ENCODE assay signal across 19 mouse cellular contexts in the genomic region with DNA sequence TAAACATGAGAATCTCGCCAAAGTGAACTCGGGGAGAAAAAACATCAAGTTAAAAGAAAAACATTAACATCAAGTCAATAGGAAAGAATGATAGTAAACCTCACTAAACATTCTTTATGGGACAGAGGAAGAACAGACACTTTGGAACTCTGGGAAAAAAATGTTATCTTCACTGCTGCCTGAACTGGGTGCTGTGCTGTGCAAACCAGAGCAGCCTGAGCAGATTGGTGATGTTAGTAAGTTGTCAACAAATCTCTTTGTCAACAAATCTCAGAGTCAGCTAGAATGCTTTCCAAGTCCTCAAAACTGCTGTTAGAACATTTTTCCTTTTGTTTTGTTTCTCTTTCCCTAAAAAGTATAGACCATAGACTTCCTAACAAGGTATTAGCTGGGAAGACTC. TPM values are rescaled to one million over a fixed set of nuclear protein-coding genes. Genes with fewer than 3 reads are reported as not detected.
DNase-seq lines count a peak whose midpoint lies in the region; ATAC-seq lines count a peak whose summit lies in the region.
"Had no signal": no experiment of that assay in that cellular context is flagged by ENCODE, and none has a peak within 500 bp of the region (broad histone marks: within the 10 kb centered on the region; RNA-seq: fewer than 3 reads in every experiment).

No protein-coding gene starts in this region.

- no peak for ATAC-seq in heart, embryonic 15.5 days (replicated peaks; ENCODE audit: insufficient number of reproducible peaks, insufficient read depth, low FRiP score, low read depth)
- ATAC-seq in heart, embryonic 12.5 days (ENCODE audit: insufficient number of reproducible peaks, low FRiP score), result no peak
- ATAC-seq in kidney, embryonic 16.5 days (ENCODE audit: low FRiP score, low TSS enrichment), result no peak
- ATAC-seq in lung, embryonic 16.5 days (ENCODE audit: low read depth), result peak; percentile 75
- no peak for ATAC-seq in midbrain, embryonic 11.5 days (ENCODE audit: low FRiP score)
- ATAC-seq: CD4-positive, CD25-positive, alpha-beta regulatory T cell, adult 4 months; forebrain, embryonic 15.5 days had no signal

- 44% methylated on average over 2 of the region's 2 CpGs for WGBS in heart, embryonic 15.5 days
- 57% methylated on average over 2 of the region's 2 CpGs for WGBS in heart, embryonic 12.5 days
- 48% methylated on average over 2 of the region's 2 CpGs for WGBS in kidney, embryonic 16.5 days
- WGBS in lung, embryonic 16.5 days, result 48% methylated on average over 2 of the region's 2 CpGs
- WGBS in midbrain, embryonic 11.5 days, result 91% methylated on average over 2 of the region's 2 CpGs

- H3K27me3 ChIP-seq in heart, embryonic 15.5 days, result no peaks in the 10 kb centered on the region
- H3K27me3 ChIP-seq in heart, embryonic 12.5 days (replicated peaks), result no peaks in the 10 kb centered on the region
- H3K27me3 ChIP-seq in kidney, embryonic 16.5 days (ENCODE audit: insufficient read depth, low read length), result no peaks in the 10 kb centered on the region
- H3K27me3 ChIP-seq in lung, embryonic 16.5 days (ENCODE audit: control insufficient read depth, insufficient read depth, low read depth, low read length), result no peaks in the 10 kb centered on the region
- H3K27me3 ChIP-seq in midbrain, embryonic 11.5 days (ENCODE audit: control insufficient read depth, insufficient read depth, low read length), result no peaks in the 10 kb centered on the region
- H3K27me3 ChIP-seq: embryonic facial prominence, embryonic 12.5 days; forebrain, embryonic 15.5 days; hindbrain, embryonic 15.5 days had no signal

- no peaks in the 10 kb centered on the region; the same call in 1 of the 2 replicates for H3K4me1 ChIP-seq in heart, embryonic 15.5 days (replicated peaks)
- peaks cover 8% of the 10 kb centered on the region; the same call in 1 of the 2 replicates for H3K4me1 ChIP-seq in heart, embryonic 12.5 days (replicated peaks)
- no peaks in the 10 kb centered on the region for H3K4me1 ChIP-seq in kidney, embryonic 16.5 days (ENCODE audit: insufficient read depth, low read length)
- H3K4me1 ChIP-seq in lung, embryonic 16.5 days (replicated peaks; ENCODE audit: control insufficient read depth, insufficient read depth, low read length), result no peaks in the 10 kb centered on the region
- H3K4me1 ChIP-seq in midbrain, embryonic 11.5 days (ENCODE audit: control insufficient read depth, insufficient read depth, low read length), result no peaks in the 10 kb centered on the region
- H3K4me1 ChIP-seq: embryonic facial prominence, embryonic 12.5 days; forebrain, embryonic 15.5 days; hindbrain, embryonic 15.5 days had no signal

- H3K4me2 ChIP-seq in heart, embryonic 15.5 days, result no peak overlapping the region
- no peak overlapping the region for H3K4me2 ChIP-seq in heart, embryonic 12.5 days
- H3K4me2 ChIP-seq in kidney, embryonic 16.5 days (replicated peaks; ENCODE audit: low read depth, low read length), result no peak overlapping the region
- no peak overlapping the region for H3K4me2 ChIP-seq in lung, embryonic 16.5 days (ENCODE audit: low read depth, low read length)
- H3K4me2 ChIP-seq in midbrain, embryonic 11.5 days, result no peak overlapping the region
- H3K4me2 ChIP-seq: embryonic facial prominence, embryonic 12.5 days; forebrain, embryonic 15.5 days; hindbrain, embryonic 15.5 days had no signal

- no peaks in the 10 kb centered on the region for H3K36me3 ChIP-seq in heart, embryonic 15.5 days
- peaks cover 4% of the 10 kb centered on the region; the same call in 1 of the 2 replicates for H3K36me3 ChIP-seq in heart, embryonic 12.5 days
- no peaks in the 10 kb centered on the region for H3K36me3 ChIP-seq in kidney, embryonic 16.5 days (ENCODE audit: insufficient read depth, low read length)
- H3K36me3 ChIP-seq in lung, embryonic 16.5 days (ENCODE audit: control insufficient read depth, insufficient read depth, low read length), result no peaks in the 10 kb centered on the region
- H3K36me3 ChIP-seq in midbrain, embryonic 11.5 days (ENCODE audit: control insufficient read depth, insufficient read depth, low read length), result no peaks in the 10 kb centered on the region
- H3K36me3 ChIP-seq: embryonic facial prominence, embryonic 12.5 days; forebrain, embryonic 15.5 days; hindbrain, embryonic 15.5 days had no signal

- no peak overlapping the region for H3K4me3 ChIP-seq in heart, embryonic 15.5 days
- no peak overlapping the region for H3K4me3 ChIP-seq in heart, embryonic 12.5 days
- H3K4me3 ChIP-seq in kidney, embryonic 16.5 days (ENCODE audit: low read length), result no peak overlapping the region
- no peak overlapping the region for H3K4me3 ChIP-seq in lung, embryonic 16.5 days (ENCODE audit: low read length)
- no peak overlapping the region for H3K4me3 ChIP-seq in midbrain, embryonic 11.5 days (ENCODE audit: low read depth, low read length)
- H3K4me3 ChIP-seq: embryonic facial prominence, embryonic 12.5 days; forebrain, embryonic 15.5 days; hindbrain, embryonic 15.5 days had no signal

- H3K27ac ChIP-seq in heart, embryonic 15.5 days, result 0 out of 2 replicates have a peak overlapping the region, but pooled peaks have one; percentile 16
- no peak overlapping the region for H3K27ac ChIP-seq in heart, embryonic 12.5 days (ENCODE audit: poor library complexity, severe bottlenecking)
- 0 out of 2 replicates have a peak overlapping the region, but pooled peaks have one; percentile 20 for H3K27ac ChIP-seq in kidney, embryonic 16.5 days (ENCODE audit: low read length)
- peak overlapping the region; percentile 47 for H3K27ac ChIP-seq in lung, embryonic 16.5 days (ENCODE audit: low read length)
- no peak overlapping the region for H3K27ac ChIP-seq in midbrain, embryonic 11.5 days (ENCODE audit: low read depth, low read length)
- H3K27ac ChIP-seq: embryonic facial prominence, embryonic 12.5 days; forebrain, embryonic 15.5 days; hindbrain, embryonic 15.5 days had no signal

- no peak for DNase-seq in kidney, adult 8-10 months
- no peak for DNase-seq in lung, postnatal 4 days
- DNase-seq in midbrain, embryonic 11.5 days (ENCODE audit: low spot score, missing footprints), result no peak
- DNase-seq: adrenal gland, postnatal 10 days; B cell, adult 2 months; cerebellum, adult 11-12 months; cerebellum, adult 9-10 months; cerebellum, postnatal 25 days; gastrocnemius, postnatal 36 days; heart, adult 11 months; heart, postnatal 36 days had no signal

- H3K9ac ChIP-seq in heart, embryonic 15.5 days, result no peak overlapping the region
- no peak overlapping the region for H3K9ac ChIP-seq in heart, embryonic 12.5 days
- no peak overlapping the region for H3K9ac ChIP-seq in kidney, embryonic 16.5 days (replicated peaks; ENCODE audit: low read length)
- no peak overlapping the region for H3K9ac ChIP-seq in lung, embryonic 16.5 days (ENCODE audit: low read length)
- no peak overlapping the region for H3K9ac ChIP-seq in midbrain, embryonic 11.5 days (ENCODE audit: low read length)
- H3K9ac ChIP-seq: embryonic facial prominence, embryonic 12.5 days; forebrain, embryonic 15.5 days; hindbrain, embryonic 15.5 days had no signal

- no peaks in the 10 kb centered on the region for H3K9me3 ChIP-seq in heart, embryonic 15.5 days (replicated peaks)
- no peaks in the 10 kb centered on the region for H3K9me3 ChIP-seq in heart, embryonic 12.5 days (replicated peaks)
- no peaks in the 10 kb centered on the region for H3K9me3 ChIP-seq in kidney, embryonic 16.5 days (ENCODE audit: low read length)
- H3K9me3 ChIP-seq in lung, embryonic 16.5 days (ENCODE audit: control insufficient read depth, low read length), result no peaks in the 10 kb centered on the region
- no peaks in the 10 kb centered on the region for H3K9me3 ChIP-seq in midbrain, embryonic 11.5 days (ENCODE audit: control insufficient read depth, low read length)
- H3K9me3 ChIP-seq: embryonic facial prominence, embryonic 12.5 days; forebrain, embryonic 15.5 days; hindbrain, embryonic 15.5 days had no signal

RNA-seq across cellular contexts. Expression of gene Adamts5, which starts 29.7 kb away (rescaled TPM):
- 3.8 and 5.4 TPM in 2 replicates for polyA plus RNA-seq in heart, embryonic 15.5 days (2015; fragmentation: Nextera tagmentation; extraction: Ambion mirVana)
- polyA plus RNA-seq in heart, embryonic 12.5 days (2016; fragmentation: Nextera tagmentation; extraction: Ambion mirVana), result 4.6 TPM in 2 replicates
- 5.9 TPM in 2 replicates for polyA plus RNA-seq in kidney, embryonic 16.5 days (2015; fragmentation: Nextera tagmentation; extraction: Ambion mirVana)
- polyA plus RNA-seq in lung, embryonic 16.5 days (2015; fragmentation: Nextera tagmentation; extraction: Ambion mirVana), result 3.8 TPM in 2 replicates
- 1.1 and 1.2 TPM in 2 replicates for polyA plus RNA-seq in midbrain, embryonic 11.5 days (2014; fragmentation: Nextera tagmentation; extraction: Ambion mirVana)
- polyA plus RNA-seq: CD4-positive, CD25-positive, alpha-beta regulatory T cell, adult 4 months had no signal

Comparison
In these comparisons a context has a peak if more than half of its experiments do, and no peak if none do; other contexts are left out.
1. H3K27ac ChIP-seq: peak in heart, embryonic 15.5 days (single experiment), kidney, embryonic 16.5 days (single experiment) and lung, embryonic 16.5 days (single experiment); none in heart, embryonic 12.5 days (single experiment) and midbrain, embryonic 11.5 days (single experiment).